Mouse (Mus musculus) kidney, adult 2 months (tissue): ENCODE measurements around the gene Ap3b2. TPM values are rescaled to one million over a fixed set of nuclear protein-coding genes. Genes with fewer than 3 reads are reported as not detected.

Experiments
- DNase-seq: peaks from one replicate; pipeline ENCODE4 v3.0.0; 2021
- H3K27ac ChIP-seq: fragments of 200-500 bp; 2 replicates; pipeline ENCODE4 v1.5.1; 2012; ENCODE audit warnings: low read depth, low read length, control low read depth, inconsistent platforms; ENCODE audit not compliant: insufficient read depth
- H3K27me3 ChIP-seq: fragments of 200-500 bp; replicated peaks from 2 replicates; pipeline ENCODE4 v1.6.1; 2012; ENCODE audit warnings: mild to moderate bottlenecking, moderate library complexity, low read length, inconsistent platforms; ENCODE audit not compliant: control insufficient read depth, insufficient read depth
- H3K36me3 ChIP-seq: fragments of 200-500 bp; 2 replicates; pipeline ENCODE4 v1.6.1; 2012; ENCODE audit warnings: mild to moderate bottlenecking, moderate library complexity, low read length, inconsistent platforms; ENCODE audit not compliant: control insufficient read depth, insufficient read depth
- H3K4me1 ChIP-seq: fragments of 200-500 bp; 2 replicates; pipeline ENCODE4 v1.6.1; 2011; ENCODE audit warnings: low read length; ENCODE audit not compliant: control insufficient read depth, insufficient read depth
- H3K4me3 ChIP-seq: fragments of 200-500 bp; 2 replicates; pipeline ENCODE4 v1.5.1; 2011; ENCODE audit warnings: mild to moderate bottlenecking, low read depth, low read length, control low read depth; ENCODE audit not compliant: insufficient read depth
- CTCF ChIP-seq: fragments of 200-500 bp; conservative IDR thresholded peaks from 2 replicates; pipeline ENCODE4 v1.5.1; 2011; ENCODE audit warnings: low read depth, mild to moderate bottlenecking, control low read depth, low read length, moderate library complexity, mixed read lengths; ENCODE audit not compliant: insufficient read depth, insufficient read length
- POLR2A ChIP-seq: fragments of 200-500 bp; IDR thresholded peaks from one replicate; pipeline ENCODE4 v1.6.1; 2011; ENCODE audit warnings: low read depth, low read length, control low read depth
- WGBS: fragments of 180-500 bp; shearing (Covaris S2); methylation state at CpG from one replicate; pipeline ENCODE4 v1.1.7; 2018; 5-methylcytosine and 5-hydroxymethylcytosine counted together
- polyA plus RNA-seq: library from polyadenylated mRNA; depleted of rRNA; stranded (reverse); fragments of >200 nt; gene quantifications from 2 replicates; pipeline ENCODE4 v1.2.3, GENCODE M21; 2012

The Ap3b2 gene
- polyA plus RNA-seq, 1 experiment, result 0.44 TPM

DNA sequence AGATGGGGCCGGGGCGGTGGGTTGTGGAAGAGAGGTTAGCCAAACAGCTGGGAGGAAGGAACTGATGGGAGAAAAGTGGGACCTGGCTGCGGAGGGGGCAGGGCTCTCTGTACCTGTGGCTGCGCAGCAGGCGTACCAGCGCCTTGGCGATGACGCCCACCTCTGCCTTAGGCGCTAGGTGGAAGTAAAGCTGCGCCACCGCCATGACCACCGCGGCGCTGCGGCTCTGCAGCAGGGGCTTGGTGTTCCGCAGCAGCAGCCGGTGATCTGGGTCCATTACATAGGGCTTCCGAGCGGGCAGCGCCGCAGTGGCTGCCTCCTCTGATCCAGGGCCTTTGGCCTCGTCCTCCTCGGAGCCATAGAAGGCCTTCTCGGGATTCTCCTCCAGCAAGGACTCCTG is 16.9 kb downstream of the Ap3b2 start:
- DNase-seq, result no peak
- TF ChIP-seq POLR2A (no peak), CTCF (no peak)
- H3K4me3 ChIP-seq, result no peak overlapping the region

DNA sequence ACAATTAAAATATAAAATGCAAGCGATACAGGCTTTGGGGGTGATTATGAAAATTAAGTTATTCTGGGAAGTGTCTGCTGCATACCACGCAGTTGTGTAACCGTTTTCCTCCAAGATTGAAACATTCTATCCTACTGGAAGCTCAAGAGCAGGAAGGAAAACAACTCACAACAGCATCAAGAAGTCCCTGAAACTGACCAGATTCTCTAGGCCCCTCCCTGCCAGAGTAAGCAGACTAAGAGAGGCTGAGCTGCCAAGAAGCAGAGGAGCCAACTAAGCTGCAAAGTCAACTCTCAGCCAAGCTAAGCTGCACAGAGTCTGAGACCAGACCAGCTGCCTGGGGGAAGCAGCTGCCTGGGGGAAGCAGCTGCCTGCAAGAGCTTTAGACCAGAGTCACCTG is 18.5 kb downstream of the Ap3b2 start:
- Histone ChIP-seq H3K4me1 (no peaks in the 10 kb centered on the region), H3K27ac (no peak overlapping the region), H3K4me3 (no peak overlapping the region), H3K27me3 (no peaks in the 10 kb centered on the region), H3K36me3 (no peaks in the 10 kb centered on the region)
- no peak for DNase-seq
- TF ChIP-seq POLR2A (no peak), CTCF (no peak)
- 73% methylated on average over 3 of the region's 3 CpGs for WGBS

More for the DNA sequence above, 16.9 kb downstream of the Ap3b2 start:
- Histone ChIP-seq H3K27me3 (no peaks in the 10 kb centered on the region), H3K4me1 (no peaks in the 10 kb centered on the region), H3K36me3 (no peaks in the 10 kb centered on the region), H3K27ac (no peak overlapping the region)
- WGBS, result 6% methylated on average over 24 of the region's 24 CpGs

DNA sequence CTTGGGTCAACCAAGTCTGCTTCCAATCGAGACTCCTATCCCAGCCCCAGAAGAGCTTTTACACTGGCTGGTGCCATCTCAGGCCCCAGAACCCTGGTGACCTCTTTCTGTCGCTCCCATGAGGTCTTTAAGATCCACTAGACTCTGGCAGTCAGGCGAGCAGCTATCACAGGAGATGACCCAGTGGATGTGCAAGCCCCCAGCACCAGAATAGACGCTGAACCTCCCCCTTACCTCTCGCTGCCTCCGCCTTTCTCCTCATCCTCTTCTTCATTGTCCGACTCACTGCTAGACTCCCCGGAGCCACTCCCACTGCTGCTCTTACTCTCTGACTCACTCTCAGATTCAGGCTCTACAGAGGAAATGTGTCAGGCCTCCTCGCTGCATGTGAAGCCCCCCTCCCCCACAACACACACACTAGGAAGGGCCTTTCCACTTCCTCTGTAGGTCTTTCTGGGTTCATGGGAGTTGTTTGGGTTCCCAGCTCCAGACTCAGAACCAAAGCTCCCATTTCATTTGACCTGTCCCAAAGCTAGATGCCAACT is 28.7 kb downstream of the Ap3b2 start:
- no peak overlapping the region for H3K27ac ChIP-seq
- WGBS, result 68% methylated on average over 9 of the region's 9 CpGs
- no peak for TF ChIP-seq CTCF
- no peak for TF ChIP-seq POLR2A

DNA sequence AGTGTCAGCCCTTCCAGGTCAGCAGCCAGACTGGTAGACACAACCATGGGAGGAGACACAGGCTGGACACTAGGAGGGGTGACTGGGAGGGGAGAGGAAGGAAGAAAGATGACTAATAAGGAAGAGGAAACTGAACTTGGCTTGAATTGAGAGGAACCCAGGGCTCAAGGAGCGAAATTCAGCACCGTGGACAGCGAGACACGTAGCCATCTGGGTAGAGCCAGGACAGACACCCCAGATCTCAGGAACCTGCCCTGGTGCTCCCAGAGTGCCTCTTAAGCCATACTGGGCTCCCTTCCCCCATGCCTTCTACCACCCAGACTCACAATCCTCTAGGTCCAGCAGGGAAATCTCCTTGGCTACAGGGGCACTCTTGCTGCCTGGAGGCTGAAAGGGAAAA is 29.6 kb downstream of the Ap3b2 start:
- no peaks in the 10 kb centered on the region for H3K36me3 ChIP-seq
- no peaks in the 10 kb centered on the region for H3K27me3 ChIP-seq
- no peak for DNase-seq
- H3K4me1 ChIP-seq, result no peaks in the 10 kb centered on the region
- H3K27ac ChIP-seq, result no peak overlapping the region
- H3K4me3 ChIP-seq, result no peak overlapping the region
- TF ChIP-seq POLR2A (no peak), CTCF (no peak)
- WGBS, result 1% methylated on average over 4 of the region's 4 CpGs

More for the DNA sequence above, 28.7 kb downstream of the Ap3b2 start:
- no peak for DNase-seq
- Histone ChIP-seq H3K4me3 (no peak overlapping the region), H3K27me3 (no peaks in the 10 kb centered on the region), H3K4me1 (no peaks in the 10 kb centered on the region), H3K36me3 (no peaks in the 10 kb centered on the region)

DNA sequence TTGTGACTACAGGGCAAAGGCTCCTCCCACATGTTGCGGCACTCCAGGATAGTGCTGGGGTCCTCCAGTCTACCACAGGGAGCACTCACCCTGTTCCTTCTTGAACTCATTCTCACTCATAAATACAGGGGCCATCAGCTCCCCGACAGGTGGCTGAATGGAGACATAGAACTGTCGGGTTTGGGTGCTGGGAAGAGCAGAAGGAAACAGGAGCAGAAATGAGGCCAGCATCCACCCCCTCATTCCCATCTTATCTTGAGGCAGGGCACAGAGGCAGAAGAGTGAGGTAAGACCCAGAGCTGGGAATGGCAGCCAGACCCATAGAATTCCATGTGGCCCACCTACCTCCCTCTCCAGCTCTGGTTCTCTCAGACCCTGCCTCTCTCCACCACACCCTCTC is 30.9 kb downstream of the Ap3b2 start:
- H3K4me3 ChIP-seq, result no peak overlapping the region
- no peaks in the 10 kb centered on the region for H3K4me1 ChIP-seq
- DNase-seq, result no peak
- WGBS, result 74% methylated on average over 3 of the region's 3 CpGs
- no peak overlapping the region for H3K27ac ChIP-seq
- H3K27me3 ChIP-seq, result no peaks in the 10 kb centered on the region
- TF ChIP-seq POLR2A, result no peak
- no peak for TF ChIP-seq CTCF
- no peaks in the 10 kb centered on the region for H3K36me3 ChIP-seq

DNA sequence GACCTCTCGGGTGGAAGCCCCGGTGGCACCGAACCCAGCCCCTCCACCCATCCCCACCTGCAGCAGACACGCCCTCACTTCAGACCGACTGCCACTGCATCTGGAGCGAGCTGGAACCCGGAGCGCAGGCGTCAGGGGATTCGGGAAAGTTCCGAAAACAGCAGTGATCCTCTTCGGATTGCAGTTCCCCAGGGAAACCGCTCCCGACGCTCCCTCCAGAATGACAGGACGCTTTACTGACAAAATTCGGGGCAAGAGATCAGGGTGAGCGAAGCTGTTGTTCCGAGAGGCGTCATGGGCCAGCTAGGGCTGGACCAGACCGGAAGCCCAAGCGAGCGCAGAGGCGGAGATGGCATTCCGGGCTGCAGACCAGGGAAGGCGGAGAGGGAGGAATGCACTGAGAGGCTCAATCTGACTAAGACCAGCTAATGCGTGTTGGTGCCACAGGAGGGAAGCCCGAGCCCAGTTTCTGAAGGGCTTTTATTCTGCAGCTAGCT is 38.5 kb downstream of the Ap3b2 start, which contains the start of gene Cpeb1:
Gene Cpeb1, minus strand, starts transcription at position 311 of the 497 bp plus-strand sequence.
- Histone ChIP-seq H3K27ac (no peak within 1 kb of the TSS), H3K27me3 (no peaks in the 10 kb centered on the region), H3K4me3 (peak within 1 kb of the TSS; percentile 52), H3K4me1 (no peaks in the 10 kb centered on the region), H3K36me3 (no peaks in the 10 kb centered on the region)
- TF ChIP-seq CTCF (peak; percentile 53), POLR2A (no peak)
- DNase-seq, result peak; percentile 85
- whole genome bisulfite sequencing, result 1% methylated on average over 28 of the region's 28 CpGs

DNA sequence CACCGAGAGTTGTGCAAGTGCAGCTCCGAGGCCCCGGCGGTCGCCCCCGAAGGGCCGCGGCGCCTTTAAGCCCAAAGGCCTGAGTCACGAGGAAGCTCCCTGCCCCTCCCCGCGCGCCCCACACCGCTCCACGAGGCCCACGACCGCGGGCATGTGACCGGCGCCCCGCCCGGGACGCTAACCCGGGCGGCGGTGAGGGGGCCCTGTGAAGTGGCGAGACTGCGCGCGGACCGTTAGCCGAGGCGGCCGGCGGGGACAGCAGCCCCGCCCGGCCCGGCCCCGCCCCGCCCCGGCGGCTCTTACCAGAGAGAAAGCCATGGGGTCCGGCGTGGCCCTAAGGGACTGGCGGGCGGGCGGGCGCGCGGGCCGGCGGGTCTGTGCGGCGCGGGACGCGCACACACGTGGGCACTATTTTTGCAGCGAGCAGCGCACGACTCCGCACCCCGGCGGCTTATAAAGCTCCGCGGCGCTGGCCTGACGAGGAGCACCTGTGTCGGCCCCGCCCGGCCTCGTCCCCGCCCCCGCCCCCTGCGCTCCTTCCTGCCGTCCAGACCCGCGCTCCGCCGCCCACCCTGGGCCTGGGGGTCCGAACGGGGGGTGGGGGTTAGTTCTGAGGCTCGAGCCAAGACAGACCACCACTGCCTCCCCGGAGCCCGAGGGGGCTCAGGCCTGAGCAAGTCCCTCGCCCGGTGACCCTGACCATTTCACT is 39.2 kb downstream of the Ap3b2 start:
- peak overlapping the region; percentile 52 for H3K4me3 ChIP-seq
- peak; percentile 56 for DNase-seq
- H3K36me3 ChIP-seq, result no peaks in the 10 kb centered on the region
- no peak for TF ChIP-seq POLR2A
- 1% methylated on average over 87 of the region's 87 CpGs for WGBS
- H3K4me1 ChIP-seq, result no peaks in the 10 kb centered on the region
- no peak overlapping the region for H3K27ac ChIP-seq
- no peaks in the 10 kb centered on the region for H3K27me3 ChIP-seq
